Comparison of ENCODE assay signal across 8 mouse cellular contexts in genomic region chr19:57359701-57360326, GRCm38 (mm10). TPM values are rescaled to one million over a fixed set of nuclear protein-coding genes. Genes with fewer than 3 reads are reported as not detected.
DNase-seq lines count a peak whose midpoint lies in the region; ATAC-seq and TF ChIP-seq lines count a peak whose summit lies in the region.

No protein-coding gene starts in this region.

- peak overlapping the region; percentile 57 for H3K4me2 ChIP-seq in neural tube, embryonic 12.5 days (replicated peaks)

- H3K4me1 ChIP-seq in forebrain, embryonic 10.5 days, result peaks cover 69% of the 10 kb centered on the region
- peaks cover 35% of the 10 kb centered on the region for H3K4me1 ChIP-seq in neural tube, embryonic 12.5 days

- peak overlapping the region; percentile 97 for H3K4me3 ChIP-seq in left cerebral cortex, adult 2 months
- H3K4me3 ChIP-seq in forebrain, embryonic 10.5 days, result peak overlapping the region; percentile 96
- H3K4me3 ChIP-seq in neural tube, embryonic 12.5 days, result peak overlapping the region; percentile 92; the same call in 1 of the 2 replicates

- 0 out of 2 replicates have a peak, but pooled peaks cover 9% of the 10 kb centered on the region for H3K36me3 ChIP-seq in forebrain, embryonic 10.5 days (replicated peaks)
- H3K36me3 ChIP-seq in neural tube, embryonic 12.5 days, result no peaks in the 10 kb centered on the region

- H3K9me3 ChIP-seq in forebrain, embryonic 10.5 days, result no peaks in the 10 kb centered on the region
- H3K9me3 ChIP-seq in neural tube, embryonic 12.5 days, result no peaks in the 10 kb centered on the region

- ATAC-seq in neural tube, embryonic 12.5 days (ENCODE audit: low FRiP score, low read depth), result no peak
- no peak for ATAC-seq in granulocyte monocyte progenitor cell, adult 5-6 weeks (replicated peaks; ENCODE audit: poor library complexity, severe bottlenecking)

- no peak; the same call in 1 of the 2 replicates for TF ChIP-seq CTCF in left cerebral cortex, adult 2 months (IDR thresholded peaks at IDR 0.05)

- DNase-seq in left cerebral cortex, adult 2 months (ENCODE audit: extremely low spot score in 1 of 2, low spot score in 2 of 2), result no peak
- DNase-seq in left cerebral cortex, postnatal 10 days (ENCODE audit: extremely low spot score in 1 of 2, low spot score in 2 of 2), result no peak
- DNase-seq in adrenal gland, postnatal 14 days, result peak; percentile 43
- DNase-seq in forebrain, embryonic 10.5 days (ENCODE audit: extremely low spot score, low spot score), result no peak
- DNase-seq in kidney, postnatal 10 days, result peak; percentile 46
- no peak for DNase-seq in left cerebral cortex, postnatal 4 days

- H3K9ac ChIP-seq in neural tube, embryonic 12.5 days, result peak overlapping the region; percentile 98; the same call in 1 of the 2 replicates

- WGBS in forebrain, embryonic 10.5 days, result 56% methylated on average over 10 of the region's 10 CpGs
- WGBS in neural tube, embryonic 12.5 days, result 52% methylated on average over 10 of the region's 10 CpGs

- peak overlapping the region; percentile 89 for H3K27ac ChIP-seq in left cerebral cortex, adult 2 months
- peak overlapping the region; percentile 99 for H3K27ac ChIP-seq in forebrain, embryonic 10.5 days
- H3K27ac ChIP-seq in neural tube, embryonic 12.5 days, result no peak overlapping the region

- no peaks in the 10 kb centered on the region for H3K27me3 ChIP-seq in forebrain, embryonic 10.5 days (ENCODE audit: poor library complexity, severe bottlenecking)
- no peaks in the 10 kb centered on the region for H3K27me3 ChIP-seq in neural tube, embryonic 12.5 days (replicated peaks)

- intact Hi-C loops in left cerebral cortex, adult 2 months (cut with DNase I), result loop anchor here (5.0 kb wide), 1 partner anchor 92 kb away; the partner anchor contains the start of gene Trub1
- intact Hi-C loops in left cerebral cortex, postnatal 10 days (cut with DNase I), result no loop called here
- intact Hi-C loops in left cerebral cortex, postnatal 4 days (cut with DNase I), result loop anchor here (10.0 kb wide), 1 partner anchor 275 kb away; no protein-coding TSS in a partner anchor

RNA-seq across cellular contexts. Expression of gene Fam160b1, which starts 0.7 kb away (rescaled TPM):
- total RNA-seq in left cerebral cortex, adult 2 months (2021), result 10 to 100 TPM; 24.2 to 27.1 TPM
- total RNA-seq in left cerebral cortex, postnatal 10 days (2021), result 10 to 100 TPM; 23.2 to 24.6 TPM
- 21.3 and 24.4 TPM in 2 replicates for total RNA-seq in adrenal gland, postnatal 14 days (2021)
- 9.4 and 9.5 TPM in 2 replicates for polyA plus RNA-seq in forebrain, embryonic 10.5 days (2016; fragmentation: Nextera tagmentation; extraction: Ambion mirVana)
- 16.2 and 19.3 TPM in 2 replicates for polyA plus RNA-seq in neural tube, embryonic 12.5 days (2016; fragmentation: Nextera tagmentation; extraction: Ambion mirVana)
- total RNA-seq in left cerebral cortex, postnatal 4 days (2021), result 10 to 100 TPM; 27.9 to 30.4 TPM
- 18.0 and 25.6 TPM in 2 replicates for total RNA-seq in granulocyte monocyte progenitor cell, adult 5-6 weeks (2014; fragmentation: Nextera tagmentation)
- 15.3 and 15.8 TPM in 2 replicates for total RNA-seq in granulocyte monocyte progenitor cell, adult 5-6 weeks (2017)

RNA-seq across cellular contexts. Expression of gene Ablim1, which starts 45.1 kb away (rescaled TPM):
- total RNA-seq in left cerebral cortex, adult 2 months (2021), result 100 to 1,000 TPM; 118 to 124 TPM
- total RNA-seq in left cerebral cortex, postnatal 10 days (2021), result 100 to 1,000 TPM; 126 to 136 TPM
- total RNA-seq in adrenal gland, postnatal 14 days (2021), result 68.8 and 95.8 TPM in 2 replicates
- 20.5 and 21.0 TPM in 2 replicates for polyA plus RNA-seq in forebrain, embryonic 10.5 days (2016; fragmentation: Nextera tagmentation; extraction: Ambion mirVana)
- 34.0 and 34.9 TPM in 2 replicates for polyA plus RNA-seq in neural tube, embryonic 12.5 days (2016; fragmentation: Nextera tagmentation; extraction: Ambion mirVana)
- total RNA-seq in left cerebral cortex, postnatal 4 days (2021), result 100 to 1,000 TPM; 204 to 208 TPM
- 8.6 and 9.4 TPM in 2 replicates for total RNA-seq in granulocyte monocyte progenitor cell, adult 5-6 weeks (2014; fragmentation: Nextera tagmentation)
- 8.0 and 8.9 TPM in 2 replicates for total RNA-seq in granulocyte monocyte progenitor cell, adult 5-6 weeks (2017)

Comparison
In these comparisons a context has a peak if more than half of its experiments do, and no peak if none do; other contexts are left out.
1. DNase-seq: peak in adrenal gland, postnatal 14 days (single experiment) and kidney, postnatal 10 days (single experiment); none in left cerebral cortex, adult 2 months (0 of 2), left cerebral cortex, postnatal 10 days (0 of 2), forebrain, embryonic 10.5 days (single experiment) and left cerebral cortex, postnatal 4 days (single experiment).
2. Peak in every context shown above with its lines, with median percentiles within 50 percentile points of each other: H3K4me3 ChIP-seq.